Mouse (Mus musculus) cerebellum, adult 2 months (tissue): Measurements from ENCODE around the gene Lmx1a.

Source experiments
- CTCF ChIP-seq: fragments of 200-500 bp; IDR thresholded peaks from 2 replicates; pipeline ENCODE4 v1.5.1; 2011; ENCODE audit warnings: low read depth, mild to moderate bottlenecking, control low read depth, low read length, moderate library complexity, borderline replicate concordance; ENCODE audit not compliant: insufficient read depth
- POLR2A ChIP-seq: fragments of 200-500 bp; IDR thresholded peaks from 2 replicates; pipeline ENCODE4 v1.6.1; 2011; ENCODE audit warnings: low read length, control low read depth, borderline replicate concordance; ENCODE audit not compliant: insufficient read depth

- no peak for TF ChIP-seq CTCF
- TF ChIP-seq POLR2A: no peak
Measured at GRCm38 (mm10) chr1:167758208-167758607, 69.2 kb downstream of the Lmx1a start.
